Mouse (Mus musculus) liver, adult (tissue): ENCODE results near the gene Amh.

Source experiments
- GATA4 ChIP-seq: IDR thresholded peaks from 2 replicates; pipeline ENCODE4 v1.6.1; 2014; ENCODE audit warnings: mild to moderate bottlenecking, low read length; ENCODE audit not compliant: insufficient replicate concordance

Gene Amh

DNA sequence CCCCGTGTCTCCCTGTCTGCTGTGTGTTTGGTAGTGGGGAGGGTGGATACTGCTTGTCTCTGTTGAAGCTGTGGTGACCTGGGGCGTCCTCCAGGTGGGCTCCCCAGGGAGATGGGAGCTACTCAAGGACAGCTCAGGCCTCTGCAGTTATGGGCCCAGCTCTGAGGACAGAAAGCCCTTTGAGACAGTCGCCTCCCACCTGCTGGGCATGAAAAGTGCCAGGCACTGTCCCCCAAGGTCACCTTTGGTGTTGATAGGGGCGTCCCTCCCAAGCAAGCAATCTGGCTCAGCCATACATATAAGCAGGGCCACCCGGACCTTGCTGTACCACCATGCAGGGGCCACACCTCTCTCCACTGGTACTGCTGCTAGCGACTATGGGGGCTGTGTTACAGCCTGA is at the start of gene Amh:
TSS of gene Amh (plus strand) at position 328 of the 400 bp plus-strand sequence.
- no peak for TF ChIP-seq GATA4

GRCm38 (mm10) chr10:80755291-80756015 is 49.6 kb upstream of the Amh start:
- no peak for TF ChIP-seq GATA4

- no peak for TF ChIP-seq GATA4
These were observed 48.9 kb upstream of the Amh start for GRCm38 (mm10) chr10:80756099-80756498.

DNA sequence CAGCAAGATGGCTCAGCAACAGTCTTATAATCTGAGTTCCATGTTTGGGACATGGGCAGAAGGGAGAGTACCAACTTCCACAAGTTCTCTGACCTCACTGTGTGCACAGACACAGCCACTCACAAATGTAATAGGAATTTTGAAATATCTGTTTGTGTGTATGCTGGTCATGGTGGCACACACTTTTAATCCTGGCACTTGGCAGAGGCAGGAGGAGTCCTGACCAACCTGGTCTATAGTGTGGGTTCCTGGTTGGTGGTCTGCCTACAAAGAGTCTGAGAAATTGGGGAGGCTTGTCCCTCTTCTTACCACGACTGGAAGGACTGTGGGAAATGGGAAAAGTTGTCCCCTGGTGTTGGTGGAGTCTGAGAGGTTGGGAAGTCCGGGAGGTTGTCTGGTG is 48.5 kb upstream of the Amh start:
- TF ChIP-seq GATA4 = no peak

- no peak for TF ChIP-seq GATA4
These were observed 48.1 kb upstream of the Amh start for GRCm38 (mm10) chr10:80756967-80757366.

DNA sequence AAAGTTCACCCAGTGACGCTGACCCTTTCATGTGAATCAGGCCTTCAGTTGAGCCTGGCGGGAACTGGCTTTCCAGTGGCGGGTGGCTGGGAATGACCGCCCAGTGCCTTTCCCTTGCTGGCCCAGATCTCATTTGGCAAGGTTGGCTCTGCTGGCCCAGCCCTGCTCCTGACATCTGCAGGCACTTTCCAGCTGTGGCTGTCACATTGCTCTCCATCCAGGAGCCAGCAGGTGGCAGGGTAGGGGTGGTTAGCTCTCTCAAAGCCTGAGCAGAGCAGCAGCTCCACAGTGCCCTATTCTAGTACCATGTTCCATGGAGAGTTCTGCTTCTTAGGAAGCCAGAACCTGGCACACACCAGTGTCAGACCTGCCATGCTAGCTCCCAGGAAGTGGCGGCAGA is 47.3 kb upstream of the Amh start:
- no peak; the same call in 1 of the 2 replicates for TF ChIP-seq GATA4

- no peak for TF ChIP-seq GATA4
These were observed 46.4 kb upstream of the Amh start for GRCm38 (mm10) chr10:80758651-80759050.

- no peak for TF ChIP-seq GATA4
These were observed 44.2 kb upstream of the Amh start for GRCm38 (mm10) chr10:80760596-80761524.

GRCm38 (mm10) chr10:80761821-80762220 is 43.2 kb upstream of the Amh start:
- TF ChIP-seq GATA4 = no peak; the same call in 1 of the 2 replicates

GRCm38 (mm10) chr10:80763502-80763901 is 41.5 kb upstream of the Amh start:
- no peak for TF ChIP-seq GATA4

DNA sequence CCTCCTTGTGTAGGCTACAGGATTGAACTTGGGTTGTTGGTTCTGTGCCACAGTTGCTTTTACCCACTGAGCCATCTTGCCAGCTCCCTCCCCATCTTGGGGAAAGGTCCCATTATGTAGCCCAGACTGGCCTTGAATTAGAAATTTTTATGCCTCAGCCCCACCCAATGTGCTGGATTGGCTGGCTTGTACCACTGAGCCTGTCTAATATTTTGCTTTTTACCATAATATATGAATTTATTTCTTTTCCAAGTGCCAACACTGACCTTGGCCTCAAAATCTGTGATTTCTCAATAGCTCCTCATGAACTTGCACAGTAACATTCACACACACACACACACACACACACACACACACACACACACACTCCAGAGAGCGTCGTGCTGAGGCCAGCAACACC is 39.3 kb upstream of the Amh start:
- no peak for TF ChIP-seq GATA4

GRCm38 (mm10) chr10:80766161-80766815 is 38.8 kb upstream of the Amh start:
- TF ChIP-seq GATA4 = no peak

DNA sequence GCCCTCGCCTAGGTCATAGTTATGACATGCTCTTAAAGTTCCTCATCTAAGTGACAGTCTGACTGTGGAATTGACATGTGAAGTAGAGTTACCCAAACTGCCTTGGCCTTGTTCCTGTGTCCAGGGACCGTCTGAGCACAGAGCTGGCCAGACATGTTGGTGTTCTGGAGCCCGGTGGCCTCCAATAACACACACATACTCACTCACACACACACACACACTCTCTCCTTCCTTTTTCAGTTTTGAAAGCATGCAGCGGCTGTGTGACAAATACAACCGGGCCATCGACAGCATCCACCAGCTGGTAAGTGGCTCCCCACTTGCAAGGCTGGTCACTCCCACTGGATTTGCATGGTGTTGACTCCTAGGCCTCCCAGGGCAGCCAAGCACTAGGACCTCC is 36.7 kb upstream of the Amh start:
- TF ChIP-seq GATA4 = no peak

DNA sequence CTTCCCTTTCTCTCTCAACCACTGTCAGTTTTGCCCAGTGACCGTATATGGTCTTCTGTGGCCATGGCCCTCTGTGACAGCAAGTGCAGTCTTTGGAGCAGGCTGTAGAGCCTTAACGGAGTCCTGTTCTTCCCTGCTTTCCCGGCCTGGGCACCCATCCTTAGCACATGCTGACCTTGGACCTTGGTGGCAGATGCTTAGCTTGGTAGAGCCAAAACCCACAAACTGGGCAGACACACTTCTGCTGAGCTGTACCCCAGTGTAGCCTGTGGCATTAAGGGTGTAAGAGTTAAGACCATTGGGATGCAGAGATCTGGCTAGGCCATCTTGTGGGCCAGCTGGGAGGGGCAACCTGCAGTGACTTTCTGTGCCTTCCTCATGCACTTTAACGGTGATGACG is 31.2 kb upstream of the Amh start:
- no peak for TF ChIP-seq GATA4

- no peak for TF ChIP-seq GATA4
These were observed 30.5 kb upstream of the Amh start for GRCm38 (mm10) chr10:80774549-80774948.

- TF ChIP-seq GATA4 = no peak
These were observed 30.1 kb upstream of the Amh start for GRCm38 (mm10) chr10:80774981-80775380.
